Mouse (Mus musculus) testis, adult 2 months (tissue): ENCODE results near the gene Adora3. TPM values are rescaled to one million over a fixed set of nuclear protein-coding genes. Genes with fewer than 3 reads are reported as not detected.

Experiments used
- H3K27ac ChIP-seq: fragments of 200-500 bp; 2 replicates; pipeline ENCODE4 v1.5.1; 2012; ENCODE audit warnings: low read depth, low read length; ENCODE audit not compliant: control insufficient read depth, insufficient read depth
- H3K27me3 ChIP-seq: fragments of 200-500 bp; 2 replicates; pipeline ENCODE4 v1.6.1; 2012; ENCODE audit warnings: mild to moderate bottlenecking, low read length, moderate library complexity; ENCODE audit not compliant: control insufficient read depth, insufficient read depth
- H3K36me3 ChIP-seq: fragments of 200-500 bp; 2 replicates; pipeline ENCODE4 v1.6.1; 2012; ENCODE audit warnings: mild to moderate bottlenecking, low read length; ENCODE audit not compliant: control insufficient read depth, insufficient read depth
- H3K4me1 ChIP-seq: fragments of 200-500 bp; 2 replicates; pipeline ENCODE4 v1.6.1; 2012; ENCODE audit warnings: low read length; ENCODE audit not compliant: control insufficient read depth, insufficient read depth
- H3K4me3 ChIP-seq: fragments of 200-500 bp; 2 replicates; pipeline ENCODE4 v1.5.1; 2012; ENCODE audit warnings: low read depth, mild to moderate bottlenecking, low read length, moderate library complexity, mixed read lengths; ENCODE audit not compliant: control insufficient read depth
- CTCF ChIP-seq: fragments of 200-500 bp; IDR thresholded peaks from 2 replicates; pipeline ENCODE4 v1.5.1; 2012; ENCODE audit warnings: low read depth, mild to moderate bottlenecking, inconsistent platforms, low read length, moderate library complexity; ENCODE audit not compliant: control insufficient read depth, insufficient read depth, insufficient replicate concordance
- POLR2A ChIP-seq: fragments of 200-500 bp; IDR thresholded peaks from 2 replicates; pipeline ENCODE4 v1.6.1; 2012; ENCODE audit warnings: low read depth, mild to moderate bottlenecking, inconsistent platforms, low read length, moderate library complexity; ENCODE audit not compliant: control insufficient read depth
- polyA plus RNA-seq: library from polyadenylated mRNA; depleted of rRNA; stranded (reverse); fragments of >200 nt; gene quantifications from 2 replicates; pipeline ENCODE4 v1.2.3, GENCODE M21; 2012

Gene Adora3
- polyA plus RNA-seq, 1 experiment: 13.6 TPM

DNA sequence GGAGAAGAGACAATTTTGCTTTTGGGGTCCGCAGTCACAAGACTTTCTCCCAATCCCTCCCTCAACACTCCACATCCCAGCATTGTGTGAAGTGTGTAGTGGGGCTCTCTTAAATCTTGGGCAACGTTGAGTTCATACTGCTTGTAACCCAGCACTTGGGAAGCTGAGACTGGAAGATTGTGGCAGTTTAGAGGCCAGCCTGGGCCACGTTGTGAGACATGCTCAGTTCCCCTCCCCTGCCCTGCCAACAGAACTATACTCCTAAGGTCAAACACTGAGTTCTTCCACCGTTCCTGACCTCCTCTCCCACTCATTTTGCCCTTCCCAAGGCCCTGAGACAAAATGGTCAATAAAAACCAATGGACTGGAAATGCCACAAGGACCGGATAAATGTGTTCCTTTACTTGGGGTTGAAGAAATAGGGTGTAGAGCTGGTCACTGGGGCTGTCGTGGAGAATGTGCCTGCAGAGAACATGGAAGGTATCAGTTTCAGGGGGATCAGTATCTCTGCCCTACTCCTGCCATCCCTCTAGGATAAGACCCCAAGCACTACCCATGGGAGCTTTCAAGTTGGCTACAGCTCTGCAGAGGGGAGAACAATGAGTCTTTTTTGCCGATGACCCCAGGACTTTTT lies 57.0 kb downstream of the Adora3 start:
- TF ChIP-seq POLR2A: no peak
- TF ChIP-seq CTCF: no peak
- H3K36me3 ChIP-seq: no peaks in the 10 kb centered on the region
- no peaks in the 10 kb centered on the region for H3K4me1 ChIP-seq
- H3K27ac ChIP-seq: no peak overlapping the region
- no peak overlapping the region for H3K4me3 ChIP-seq
- H3K27me3 ChIP-seq: no peaks in the 10 kb centered on the region

DNA sequence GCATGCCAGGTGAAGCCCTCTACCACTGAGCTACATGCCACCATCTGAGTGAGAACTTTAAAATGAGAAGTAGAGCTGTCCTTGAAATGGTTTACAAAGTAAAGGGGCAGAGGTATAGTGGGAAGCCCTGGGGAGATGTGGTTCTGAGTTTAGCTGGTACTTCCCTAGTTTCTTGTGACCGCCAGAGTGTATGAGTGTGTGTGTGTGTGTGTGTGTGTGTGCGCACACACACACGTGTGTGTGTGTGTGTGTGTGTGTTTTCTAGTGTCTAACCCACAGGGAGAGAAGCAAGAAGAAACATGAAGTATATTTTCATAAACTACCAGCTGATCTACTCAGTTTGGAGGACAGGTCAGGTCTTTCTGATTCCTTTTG lies 57.5 kb downstream of the Adora3 start:
- Histone ChIP-seq H3K36me3 (no peaks in the 10 kb centered on the region), H3K27me3 (no peaks in the 10 kb centered on the region), H3K4me1 (no peaks in the 10 kb centered on the region), H3K27ac (no peak overlapping the region), H3K4me3 (no peak overlapping the region)
- TF ChIP-seq POLR2A: no peak
- TF ChIP-seq CTCF: no peak

DNA sequence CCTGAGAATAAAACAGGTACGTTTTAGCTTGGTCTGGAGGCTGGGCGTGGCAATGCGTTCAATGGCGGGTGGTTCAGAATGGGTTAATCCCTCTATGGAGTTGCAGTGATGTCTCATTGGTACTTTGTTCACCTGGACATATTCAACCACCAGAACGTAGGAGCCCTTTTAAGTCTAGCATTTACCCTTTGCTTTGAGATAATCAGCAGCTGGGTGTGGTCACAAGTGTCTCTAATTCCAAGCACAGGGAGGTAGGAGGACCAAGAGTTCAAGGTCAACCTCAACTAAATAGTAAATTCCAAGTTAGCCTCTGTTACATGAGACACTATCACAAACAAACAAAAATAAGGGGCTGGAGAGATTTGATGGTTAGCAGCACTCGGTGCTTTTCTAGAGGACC lies 58.1 kb downstream of the Adora3 start:
- Histone ChIP-seq H3K4me3 (no peak overlapping the region), H3K36me3 (no peaks in the 10 kb centered on the region), H3K27me3 (no peaks in the 10 kb centered on the region), H3K27ac (no peak overlapping the region), H3K4me1 (no peaks in the 10 kb centered on the region)
- no peak for TF ChIP-seq POLR2A

DNA sequence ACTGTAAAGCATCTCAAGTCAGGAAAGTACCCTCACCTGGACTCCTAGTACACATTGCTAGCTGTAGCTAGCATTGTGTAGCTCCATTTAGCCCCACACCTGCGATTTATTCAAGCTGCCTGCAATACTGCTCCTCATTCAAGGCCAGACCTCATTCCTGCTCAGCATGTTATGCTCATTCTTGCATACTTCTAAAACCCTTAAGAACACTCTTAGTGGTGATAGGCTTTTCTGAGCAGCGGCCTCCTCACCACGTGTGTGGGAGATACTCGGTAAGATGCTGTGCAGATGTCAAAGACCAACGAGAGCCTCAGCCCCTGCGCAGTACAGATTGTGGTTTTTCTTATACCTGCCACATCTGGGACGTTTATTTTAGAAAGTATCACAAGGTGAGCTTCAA lies 59.2 kb downstream of the Adora3 start:
- Histone ChIP-seq H3K27me3 (no peaks in the 10 kb centered on the region), H3K4me1 (no peaks in the 10 kb centered on the region), H3K4me3 (no peak overlapping the region), H3K27ac (no peak overlapping the region), H3K36me3 (no peaks in the 10 kb centered on the region)
- TF ChIP-seq CTCF: no peak
- TF ChIP-seq POLR2A: no peak

DNA sequence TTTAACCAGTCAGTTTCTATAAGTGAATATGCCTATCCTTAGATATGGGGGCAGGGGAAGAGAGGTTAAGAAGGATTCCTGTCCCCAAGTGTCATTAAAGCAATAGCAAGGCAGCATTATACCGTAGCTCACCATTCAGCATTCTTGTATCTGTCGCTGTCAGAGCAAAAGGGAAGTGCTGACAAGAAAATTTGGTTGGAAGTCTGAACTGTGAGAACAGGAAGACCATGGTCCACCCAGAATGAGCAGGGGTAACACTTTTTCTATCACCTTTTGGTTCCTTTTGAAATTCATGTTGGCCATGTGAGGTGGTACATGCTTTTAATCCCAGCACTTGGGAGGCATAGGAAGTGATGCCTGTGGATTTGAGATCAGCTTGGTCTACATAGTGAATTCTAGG lies 60.4 kb downstream of the Adora3 start:
- H3K4me1 ChIP-seq: no peaks in the 10 kb centered on the region
- no peaks in the 10 kb centered on the region for H3K36me3 ChIP-seq
- no peak overlapping the region for H3K4me3 ChIP-seq
- H3K27ac ChIP-seq: no peak overlapping the region
- H3K27me3 ChIP-seq: no peaks in the 10 kb centered on the region
- TF ChIP-seq CTCF: no peak
- TF ChIP-seq POLR2A: no peak

DNA sequence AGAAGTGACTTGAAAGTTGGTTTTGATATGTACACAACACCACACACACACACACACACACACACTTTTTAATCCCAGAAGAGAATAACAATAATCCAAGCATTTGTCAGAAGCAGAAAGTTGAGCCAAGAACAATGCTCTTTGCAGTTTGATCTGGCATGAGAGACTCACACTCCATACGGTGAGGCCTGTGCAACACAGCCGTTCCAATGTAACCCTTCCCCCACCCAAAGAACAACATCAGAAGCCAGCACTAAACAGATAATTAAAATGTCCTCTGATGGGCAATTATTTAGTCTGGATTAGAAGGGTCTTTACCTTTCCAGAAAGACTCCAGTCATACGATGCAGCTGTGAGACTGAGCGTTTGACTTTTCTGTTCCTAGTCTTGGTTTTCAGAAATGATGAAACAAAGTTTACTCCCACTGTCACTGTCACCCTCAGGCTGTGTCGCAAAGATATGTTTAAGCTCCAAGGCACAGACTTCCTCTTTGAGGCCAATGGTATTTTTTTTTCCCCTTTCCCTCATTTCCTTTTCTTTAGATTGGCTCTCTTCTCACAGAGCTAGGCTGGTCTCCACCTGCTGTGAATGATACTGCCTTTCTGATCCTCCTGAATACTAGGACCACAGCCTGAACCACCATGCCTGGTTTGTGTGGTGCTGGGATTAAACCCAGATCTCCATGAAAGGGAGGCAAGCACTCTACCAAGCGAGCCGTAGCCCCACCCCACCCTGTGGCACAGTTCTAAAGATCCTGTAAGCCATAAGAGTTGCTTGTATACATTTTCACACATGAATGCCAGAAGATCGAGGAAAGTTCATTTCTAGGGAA lies 61.8 kb downstream of the Adora3 start, which contains the start of gene I830077J02Rik:
TSS of gene I830077J02Rik (minus strand) at position 425 of the 832 bp plus-strand sequence.
- Histone ChIP-seq H3K27ac (no peak within 1 kb of the TSS), H3K36me3 (no peaks in the 10 kb centered on the region), H3K27me3 (no peaks in the 10 kb centered on the region), H3K4me3 (no peak within 1 kb of the TSS), H3K4me1 (no peaks in the 10 kb centered on the region)
- TF ChIP-seq CTCF (no peak), POLR2A (no peak)

DNA sequence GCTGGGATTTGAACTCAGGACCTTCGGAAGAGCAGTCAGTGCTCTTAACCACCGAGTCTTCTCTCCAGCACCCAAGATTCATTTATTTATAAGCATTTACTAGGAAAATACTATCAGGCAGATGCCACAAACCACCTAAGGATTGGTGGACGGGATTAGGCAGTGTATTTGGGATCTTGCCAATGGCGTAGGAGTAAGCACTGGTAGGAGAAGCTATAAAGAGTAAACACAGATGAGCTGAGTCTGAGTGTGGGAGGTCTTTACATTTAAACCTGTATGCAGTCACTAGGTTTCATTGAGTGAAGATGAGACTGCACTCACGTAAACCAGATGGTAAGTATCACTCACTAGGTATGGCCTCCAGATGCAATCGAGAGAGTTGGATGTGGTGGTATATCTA lies 63.3 kb downstream of the Adora3 start:
- no peaks in the 10 kb centered on the region for H3K36me3 ChIP-seq
- TF ChIP-seq CTCF (no peak), POLR2A (no peak)
- no peaks in the 10 kb centered on the region for H3K27me3 ChIP-seq
- no peak overlapping the region for H3K4me3 ChIP-seq
- H3K27ac ChIP-seq: no peak overlapping the region
- H3K4me1 ChIP-seq: no peaks in the 10 kb centered on the region

DNA sequence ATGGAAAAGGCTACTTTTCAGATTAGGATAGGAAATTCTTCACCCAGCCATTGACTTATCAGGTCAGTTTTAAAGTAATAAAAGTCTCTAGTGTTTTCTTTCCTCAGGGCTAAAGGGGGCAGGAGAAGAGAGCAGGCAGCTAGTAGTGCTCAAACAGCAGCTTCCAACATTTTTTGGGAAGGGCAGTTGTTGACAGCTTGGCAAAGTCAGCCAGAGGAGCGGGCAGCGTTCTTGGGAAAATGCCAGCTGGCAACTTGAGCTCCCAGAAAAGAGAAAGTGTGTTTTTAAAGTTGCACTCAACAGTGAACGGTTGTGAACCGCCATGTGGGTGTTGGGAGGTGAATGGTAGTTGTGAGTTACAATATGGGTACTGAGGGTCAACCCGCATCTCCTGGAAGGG lies 64.4 kb downstream of the Adora3 start:
- TF ChIP-seq POLR2A (no peak), CTCF (no peak)
- H3K27me3 ChIP-seq: no peaks in the 10 kb centered on the region
- H3K27ac ChIP-seq: no peak overlapping the region
- no peaks in the 10 kb centered on the region for H3K36me3 ChIP-seq
- no peak overlapping the region for H3K4me3 ChIP-seq
- H3K4me1 ChIP-seq: no peaks in the 10 kb centered on the region
